ENCODE assay signal across 17 mouse cellular contexts in genomic region chr6:92013620-92014019, GRCm38 (mm10). TPM values are rescaled to one million over a fixed set of nuclear protein-coding genes. Genes with fewer than 3 reads are reported as not detected.
"Had no signal": no experiment of that assay in that cellular context is flagged by ENCODE, and none has a peak within 500 bp of the region (broad histone marks: within the 10 kb centered on the region; RNA-seq: fewer than 3 reads in every experiment).

No protein-coding gene starts in this region.

- H3K27ac ChIP-seq: kidney, embryonic 15.5 days; limb, embryonic 15.5 days; liver, embryonic 12.5 days; midbrain, embryonic 10.5 days; neural tube, embryonic 12.5 days had no signal

- ATAC-seq: liver, embryonic 12.5 days had no signal

- H3K27me3 ChIP-seq: kidney, embryonic 15.5 days; limb, embryonic 15.5 days; liver, embryonic 12.5 days; neural tube, embryonic 12.5 days had no signal

- H3K9ac ChIP-seq: kidney, embryonic 15.5 days; limb, embryonic 15.5 days; liver, embryonic 12.5 days; lung, embryonic 14.5 days; neural tube, embryonic 12.5 days had no signal

- H3K4me1 ChIP-seq: liver, embryonic 12.5 days; neural tube, embryonic 12.5 days had no signal

- DNase-seq: kidney, postnatal 14 days; left cerebral cortex, postnatal 4 days; lung, embryonic 14.5 days; lung, postnatal 36 days; midbrain, embryonic 14.5 days; retina, postnatal 1 day; right cerebral cortex, postnatal 4 days; spleen, adult 18-20 months; thymus, adult 18-20 months; thymus, postnatal 14 days had no signal

- H3K4me2 ChIP-seq: kidney, embryonic 15.5 days; limb, embryonic 15.5 days; liver, embryonic 12.5 days; lung, embryonic 14.5 days; neural tube, embryonic 12.5 days had no signal

- H3K36me3 ChIP-seq: kidney, embryonic 15.5 days; limb, embryonic 15.5 days; liver, embryonic 12.5 days; midbrain, embryonic 10.5 days; neural tube, embryonic 12.5 days had no signal

- H3K4me3 ChIP-seq: kidney, embryonic 15.5 days; limb, embryonic 15.5 days; liver, embryonic 12.5 days; midbrain, embryonic 10.5 days; neural tube, embryonic 12.5 days had no signal

- H3K9me3 ChIP-seq: kidney, embryonic 15.5 days; limb, embryonic 15.5 days; liver, embryonic 12.5 days; midbrain, embryonic 10.5 days; neural tube, embryonic 12.5 days had no signal

RNA-seq across cellular contexts. Expression of gene Fgd5, which starts 34.9 kb away (rescaled TPM):
- total RNA-seq: megakaryocyte, adult 5-6 weeks; neutrophil, adult 5-6 weeks had no signal
